Mouse (Mus musculus) lung, adult 2 months (tissue): ENCODE data around the gene Parp2. TPM values are rescaled to one million over a fixed set of nuclear protein-coding genes. Genes with fewer than 3 reads are reported as not detected.

ENCODE experiments used
- DNase-seq: peaks from one replicate; pipeline ENCODE4 v3.0.0; 2022
- H3K4me1 ChIP-seq: fragments of 200-500 bp; 2 replicates; pipeline ENCODE4 v1.6.1; 2011; ENCODE audit warnings: low read length; ENCODE audit not compliant: control insufficient read depth, insufficient read depth
- H3K4me3 ChIP-seq: fragments of 200-500 bp; replicated peaks from 2 replicates; pipeline ENCODE3; 2011; ENCODE audit warnings: low read depth, mild to moderate bottlenecking, control low read depth, low read length; ENCODE audit errors: extremely low read depth
- CTCF ChIP-seq: fragments of 200-500 bp; IDR thresholded peaks from 2 replicates; pipeline ENCODE4 v1.5.1; 2011; ENCODE audit warnings: mild to moderate bottlenecking, low read length, control low read depth; ENCODE audit not compliant: insufficient read depth
- POLR2A ChIP-seq: fragments of 200-500 bp; IDR thresholded peaks from 2 replicates; pipeline ENCODE4 v1.6.1; 2011; ENCODE audit warnings: low read depth, mild to moderate bottlenecking, control low read depth, low read length, borderline replicate concordance; ENCODE audit errors: extremely low read depth
- WGBS: fragments of 180-500 bp; shearing (Covaris S2); methylation state at CpG from one replicate; pipeline ENCODE4 v1.1.7; 2018; 5-methylcytosine and 5-hydroxymethylcytosine counted together
- polyA plus RNA-seq: library from polyadenylated mRNA; depleted of rRNA; stranded (reverse); fragments of >200 nt; gene quantifications from 2 replicates; pipeline ENCODE4 v1.2.3, GENCODE M21; 2012; rRNA removed

Parp2 gene
- polyA plus RNA-seq, 1 experiment, result 17.4 TPM

GRCm38 (mm10) chr14:50868211-50868610 is 60.6 kb downstream of the Parp2 start:
- WGBS, result 75% methylated on average over 4 of the region's 4 CpGs
- H3K4me1 ChIP-seq, result no peaks in the 10 kb centered on the region
- no peak overlapping the region for H3K4me3 ChIP-seq
- TF ChIP-seq CTCF (no peak), POLR2A (no peak)
- no peak for DNase-seq

GRCm38 (mm10) chr14:50868656-50869055 is 61.0 kb downstream of the Parp2 start:
- no peak for TF ChIP-seq CTCF
- no peak for TF ChIP-seq POLR2A
- no peak for DNase-seq
- Histone ChIP-seq H3K4me1 (no peaks in the 10 kb centered on the region), H3K4me3 (no peak overlapping the region)
- WGBS, result 92% methylated on average over 5 of the region's 5 CpGs

GRCm38 (mm10) chr14:50869889-50870804 is 62.5 kb downstream of the Parp2 start, which contains the start of gene Tep1:
Gene Tep1, minus strand, starts transcription at chr14:50870560.
- DNase-seq, result peak; percentile 82
- Histone ChIP-seq H3K4me3 (peak within 1 kb of the TSS; percentile 70), H3K4me1 (no peaks in the 10 kb centered on the region)
- TF ChIP-seq CTCF (no peak), POLR2A (peak; percentile 38; the same call in 1 of the 2 replicates)
- 4% methylated on average over 32 of the region's 32 CpGs for WGBS

- 12% methylated on average over 5 of the region's 5 CpGs for WGBS
- TF ChIP-seq CTCF (no peak), POLR2A (no peak)
- Histone ChIP-seq H3K4me1 (no peaks in the 10 kb centered on the region), H3K4me3 (peak overlapping the region; percentile 38)
- no peak for DNase-seq
These were observed 63.1 kb downstream of the Parp2 start for GRCm38 (mm10) chr14:50870805-50871143.

Other genes with a start within 250 kb of the Parp2 start
- not detected in 2 replicates for gene Olfr744, start 193.0 kb upstream of the Parp2 start, polyA plus RNA-seq
- gene Olfr745, start 168.5 kb upstream of the Parp2 start, polyA plus RNA-seq, result not detected in 2 replicates
- not detected in 2 replicates for gene Olfr746, start 160.8 kb upstream of the Parp2 start, polyA plus RNA-seq
- gene Olfr747, start 114.6 kb upstream of the Parp2 start, polyA plus RNA-seq, result not detected in 2 replicates
- gene Olfr748, start 100.5 kb upstream of the Parp2 start, polyA plus RNA-seq, result not detected in 2 replicates
- not detected in 2 replicates for gene Olfr749, start 62.7 kb upstream of the Parp2 start, polyA plus RNA-seq
- 22.4 and 32.2 TPM in 2 replicates for gene Ttc5, start 22.3 kb upstream of the Parp2 start, polyA plus RNA-seq
- not detected in 2 replicates for gene Ccnb1ip1, start 109 bp upstream of the Parp2 start, polyA plus RNA-seq
- gene Tep1, start 62.7 kb downstream of the Parp2 start, polyA plus RNA-seq, result 28.1 and 28.6 TPM in 2 replicates
- gene Klhl33, start 89.7 kb downstream of the Parp2 start, polyA plus RNA-seq, result 1.4 and 3.7 TPM in 2 replicates
- gene Osgep, start 117.1 kb downstream of the Parp2 start, polyA plus RNA-seq, result 104 and 122 TPM in 2 replicates
- 12.0 and 23.2 TPM in 2 replicates for gene Apex1, start 117.1 kb downstream of the Parp2 start, polyA plus RNA-seq
- 99.1 and 111 TPM in 2 replicates for gene Pip4p1, start 123.0 kb downstream of the Parp2 start, polyA plus RNA-seq
- gene Pnp, start 123.2 kb downstream of the Parp2 start, polyA plus RNA-seq, result 35.3 and 37.0 TPM in 2 replicates
- 20.3 and 46.2 TPM in 2 replicates for gene Gm49342, start 136.7 kb downstream of the Parp2 start, polyA plus RNA-seq
- 0.97 and 1.1 TPM in 2 replicates for gene Pnp2, start 148.2 kb downstream of the Parp2 start, polyA plus RNA-seq
- gene Rnase10, start 199.9 kb downstream of the Parp2 start, polyA plus RNA-seq, result 0.14 TPM in 1 of 2 replicates, not detected in the other
- not detected in 2 replicates for gene Rnase9, start 234.0 kb downstream of the Parp2 start, polyA plus RNA-seq
- gene Rnase11, start 242.3 kb downstream of the Parp2 start, polyA plus RNA-seq, result not detected in 2 replicates
- gene Rnase12, start 249.8 kb downstream of the Parp2 start, polyA plus RNA-seq, result not detected in 2 replicates